Mouse (Mus musculus): Measurements from ENCODE around the gene Cgnl1. TPM values are rescaled to one million over a fixed set of nuclear protein-coding genes. Genes with fewer than 3 reads are reported as not detected.

Gene Cgnl1
- polyA plus RNA-seq, 1 experiment from 2014 or later = 4.3 TPM

- Histone ChIP-seq H3K4me2 (replicated peaks; ENCODE audit: low read depth) (no peak overlapping the region), H3K9me3 (ENCODE audit: control insufficient read depth) (no peaks in the 10 kb centered on the region), H3K27me3 (replicated peaks; ENCODE audit: control insufficient read depth, insufficient read depth, low read length) (no peaks in the 10 kb centered on the region), H3K27ac (ENCODE audit: low read depth, low read length) (no peak overlapping the region), H3K4me1 (replicated peaks; ENCODE audit: control insufficient read depth, insufficient read depth, low read length) (no peaks in the 10 kb centered on the region), H3K36me3 (ENCODE audit: control insufficient read depth, insufficient read depth) (no peaks in the 10 kb centered on the region), H3K9ac (ENCODE audit: low read depth, low read length) (no peak overlapping the region), H3K4me3 (ENCODE audit: low read depth, low read length) (no peak overlapping the region)
- TF ChIP-seq CTCF (IDR thresholded peaks at IDR 0.05; ENCODE audit: low read depth) = no peak
- no peak for ATAC-seq
- 40% methylated on average over 6 of the region's 6 CpGs for WGBS
Measured at GRCm38 (mm10) chr9:71804116-71804515, 32.7 kb upstream of the Cgnl1 start.

GRCm38 (mm10) chr9:71803281-71803680, 31.9 kb upstream of the Cgnl1 start:
- TF ChIP-seq CTCF (IDR thresholded peaks at IDR 0.05; ENCODE audit: low read depth) = no peak
- Histone ChIP-seq H3K9me3 (ENCODE audit: control insufficient read depth) (no peaks in the 10 kb centered on the region), H3K27me3 (replicated peaks; ENCODE audit: control insufficient read depth, insufficient read depth, low read length) (no peaks in the 10 kb centered on the region), H3K36me3 (ENCODE audit: control insufficient read depth, insufficient read depth) (no peaks in the 10 kb centered on the region), H3K27ac (ENCODE audit: low read depth, low read length) (no peak overlapping the region), H3K4me2 (replicated peaks; ENCODE audit: low read depth) (no peak overlapping the region), H3K4me1 (replicated peaks; ENCODE audit: control insufficient read depth, insufficient read depth, low read length) (no peaks in the 10 kb centered on the region), H3K9ac (ENCODE audit: low read depth, low read length) (no peak overlapping the region), H3K4me3 (ENCODE audit: low read depth, low read length) (no peak overlapping the region)
- ATAC-seq = no peak
- 60% methylated on average over 7 of the region's 7 CpGs for WGBS

- Histone ChIP-seq H3K9me3 (ENCODE audit: control insufficient read depth) (no peaks in the 10 kb centered on the region), H3K27me3 (replicated peaks; ENCODE audit: control insufficient read depth, insufficient read depth, low read length) (no peaks in the 10 kb centered on the region), H3K4me1 (replicated peaks; ENCODE audit: control insufficient read depth, insufficient read depth, low read length) (no peaks in the 10 kb centered on the region), H3K36me3 (ENCODE audit: control insufficient read depth, insufficient read depth) (no peaks in the 10 kb centered on the region), H3K4me3 (ENCODE audit: low read depth, low read length) (no peak overlapping the region), H3K9ac (ENCODE audit: low read depth, low read length) (no peak overlapping the region), H3K4me2 (replicated peaks; ENCODE audit: low read depth) (no peak overlapping the region), H3K27ac (ENCODE audit: low read depth, low read length) (no peak overlapping the region)
- 84% methylated on average over 5 of the region's 5 CpGs for WGBS
- no peak for TF ChIP-seq CTCF (IDR thresholded peaks at IDR 0.05; ENCODE audit: low read depth)
- ATAC-seq = no peak
Measured at GRCm38 (mm10) chr9:71799598-71799997, 28.2 kb upstream of the Cgnl1 start.

GRCm38 (mm10) chr9:71798176-71798575, 26.8 kb upstream of the Cgnl1 start:
- H3K4me2 ChIP-seq (replicated peaks; ENCODE audit: low read depth) = no peak overlapping the region
- no peaks in the 10 kb centered on the region for H3K36me3 ChIP-seq (ENCODE audit: control insufficient read depth, insufficient read depth)
- no peak overlapping the region for H3K27ac ChIP-seq (ENCODE audit: low read depth, low read length)
- WGBS = 75% methylated on average over 5 of the region's 5 CpGs
- no peak for TF ChIP-seq CTCF (IDR thresholded peaks at IDR 0.05; ENCODE audit: low read depth)
- no peaks in the 10 kb centered on the region for H3K27me3 ChIP-seq (replicated peaks; ENCODE audit: control insufficient read depth, insufficient read depth, low read length)
- no peak for ATAC-seq
- no peaks in the 10 kb centered on the region for H3K4me1 ChIP-seq (replicated peaks; ENCODE audit: control insufficient read depth, insufficient read depth, low read length)
- no peak overlapping the region for H3K4me3 ChIP-seq (ENCODE audit: low read depth, low read length)
- no peaks in the 10 kb centered on the region for H3K9me3 ChIP-seq (ENCODE audit: control insufficient read depth)
- no peak overlapping the region for H3K9ac ChIP-seq (ENCODE audit: low read depth, low read length)

- Histone ChIP-seq H3K4me3 (ENCODE audit: low read depth, low read length) (no peak overlapping the region), H3K9ac (ENCODE audit: low read depth, low read length) (no peak overlapping the region), H3K9me3 (ENCODE audit: control insufficient read depth) (no peaks in the 10 kb centered on the region), H3K4me1 (replicated peaks; ENCODE audit: control insufficient read depth, insufficient read depth, low read length) (no peaks in the 10 kb centered on the region), H3K27ac (ENCODE audit: low read depth, low read length) (no peak overlapping the region), H3K27me3 (replicated peaks; ENCODE audit: control insufficient read depth, insufficient read depth, low read length) (no peaks in the 10 kb centered on the region), H3K4me2 (replicated peaks; ENCODE audit: low read depth) (no peak overlapping the region), H3K36me3 (ENCODE audit: control insufficient read depth, insufficient read depth) (no peaks in the 10 kb centered on the region)
- no peak for ATAC-seq
- 90% methylated on average over 3 of the region's 3 CpGs for WGBS
- peak; percentile 47 for TF ChIP-seq CTCF (IDR thresholded peaks at IDR 0.05; ENCODE audit: low read depth)
Measured at GRCm38 (mm10) chr9:71777404-71777803, 6.0 kb upstream of the Cgnl1 start.

GRCm38 (mm10) chr9:71776337-71776736, 4.9 kb upstream of the Cgnl1 start:
- H3K27me3 ChIP-seq (replicated peaks; ENCODE audit: control insufficient read depth, insufficient read depth, low read length) = no peaks in the 10 kb centered on the region
- H3K9ac ChIP-seq (ENCODE audit: low read depth, low read length) = no peak overlapping the region
- H3K36me3 ChIP-seq (ENCODE audit: control insufficient read depth, insufficient read depth) = no peaks in the 10 kb centered on the region
- no peaks in the 10 kb centered on the region for H3K4me1 ChIP-seq (replicated peaks; ENCODE audit: control insufficient read depth, insufficient read depth, low read length)
- ATAC-seq = no peak
- H3K4me3 ChIP-seq (ENCODE audit: low read depth, low read length) = no peak overlapping the region
- no peaks in the 10 kb centered on the region for H3K9me3 ChIP-seq (ENCODE audit: control insufficient read depth)
- H3K27ac ChIP-seq (ENCODE audit: low read depth, low read length) = no peak overlapping the region
- H3K4me2 ChIP-seq (replicated peaks; ENCODE audit: low read depth) = no peak overlapping the region
- no peak for TF ChIP-seq CTCF (IDR thresholded peaks at IDR 0.05; ENCODE audit: low read depth)
- 72% methylated on average over 3 of the region's 3 CpGs for WGBS

- no peak for ATAC-seq
- no peaks in the 10 kb centered on the region for H3K27me3 ChIP-seq (replicated peaks; ENCODE audit: control insufficient read depth, insufficient read depth, low read length)
- no peak overlapping the region for H3K4me3 ChIP-seq (ENCODE audit: low read depth, low read length)
- H3K4me1 ChIP-seq (replicated peaks; ENCODE audit: control insufficient read depth, insufficient read depth, low read length) = peaks cover 5% of the 10 kb centered on the region; the same call in 1 of the 2 replicates
- H3K9ac ChIP-seq (ENCODE audit: low read depth, low read length) = no peak overlapping the region
- 60% methylated on average over 9 of the region's 9 CpGs for WGBS
- no peaks in the 10 kb centered on the region for H3K9me3 ChIP-seq (ENCODE audit: control insufficient read depth)
- no peak for TF ChIP-seq CTCF (IDR thresholded peaks at IDR 0.05; ENCODE audit: low read depth)
- H3K4me2 ChIP-seq (replicated peaks; ENCODE audit: low read depth) = no peak overlapping the region
- H3K36me3 ChIP-seq (ENCODE audit: control insufficient read depth, insufficient read depth) = no peaks in the 10 kb centered on the region
- no peak overlapping the region for H3K27ac ChIP-seq (ENCODE audit: low read depth, low read length)
Measured at GRCm38 (mm10) chr9:71773563-71773962, 2.2 kb upstream of the Cgnl1 start.

Data from intestine, postnatal 0 days (tissue).